Comparison of ENCODE assay signal across 8 mouse cellular contexts in the genomic region with DNA sequence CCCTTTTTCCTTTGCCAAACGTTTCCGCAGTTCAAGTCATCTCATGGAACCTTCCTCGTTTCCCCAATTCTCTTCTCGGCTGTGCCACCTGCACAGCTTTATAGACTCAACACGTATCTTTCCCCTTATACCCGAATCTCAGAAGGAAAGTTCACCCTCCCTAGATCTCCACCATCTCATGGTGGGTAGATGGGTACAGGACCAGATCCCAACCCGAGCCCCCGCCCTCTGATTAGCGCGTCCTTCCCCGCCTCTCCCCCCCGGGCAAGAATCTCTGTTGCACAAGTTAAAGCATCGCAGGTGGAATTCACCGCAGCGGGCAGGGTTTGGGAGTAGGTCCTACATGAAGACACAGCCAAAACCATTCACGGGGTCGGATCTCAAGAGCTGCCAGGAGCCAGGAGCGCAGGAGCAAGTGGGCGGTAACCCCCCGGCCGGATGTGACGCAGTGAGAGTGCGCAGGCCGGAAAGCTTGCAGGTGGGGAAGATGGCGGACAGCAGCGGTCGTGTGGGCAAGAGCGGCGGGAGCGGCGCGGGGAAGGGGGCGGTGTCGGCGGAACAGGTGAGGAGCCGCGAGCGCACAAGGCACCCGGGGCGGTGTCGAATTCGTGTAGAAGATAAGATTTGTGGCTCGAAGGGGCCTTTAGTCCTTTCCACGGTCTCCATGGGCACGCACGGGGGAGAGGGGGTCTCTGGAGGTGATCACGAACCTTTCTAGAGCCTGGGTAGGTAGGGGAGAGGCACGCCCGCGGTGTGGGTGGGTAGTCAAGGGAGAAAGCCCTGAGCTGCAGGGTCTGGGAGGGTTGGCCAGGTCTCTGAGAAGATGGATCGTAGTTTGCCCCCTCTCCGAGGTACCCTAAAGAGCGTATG. TPM values are rescaled to one million over a fixed set of nuclear protein-coding genes. Genes with fewer than 3 reads are reported as not detected.
DNase-seq lines count a peak whose midpoint lies in the region; ATAC-seq and TF ChIP-seq lines count a peak whose summit lies in the region.

A gene (minus strand): TSS at position 422 of the 870 bp plus-strand sequence.
A gene (plus strand): TSS at position 446 of the 870 bp plus-strand sequence.

- peak; percentile 85 for ATAC-seq in heart, embryonic 11.5 days (replicated peaks; ENCODE audit: insufficient number of reproducible peaks, low FRiP score, low TSS enrichment)
- peak; percentile 90 for ATAC-seq in kidney, embryonic 16.5 days (ENCODE audit: low FRiP score, low TSS enrichment)
- peak; percentile 94 for ATAC-seq in monocyte, adult 5-6 weeks (replicated peaks; ENCODE audit: insufficient number of reproducible peaks, low FRiP score, low TSS enrichment, poor library complexity, severe bottlenecking)

- peaks cover 50% of the 10 kb centered on the region for H3K36me3 ChIP-seq in erythroblast, embryonic 14.5 days (ENCODE audit: control insufficient read depth)
- peaks cover 11% of the 10 kb centered on the region; the same call in 1 of the 2 replicates for H3K36me3 ChIP-seq in heart, embryonic 11.5 days (ENCODE audit: control insufficient read depth, insufficient read depth, low read length)
- peaks cover 23% of the 10 kb centered on the region for H3K36me3 ChIP-seq in kidney, embryonic 16.5 days (ENCODE audit: insufficient read depth, low read length)
- peaks cover 15% of the 10 kb centered on the region; the same call in 1 of the 2 replicates for H3K36me3 ChIP-seq in liver, adult 2 months (ENCODE audit: control insufficient read depth, insufficient read depth, low read length)

- no peaks in the 10 kb centered on the region for H3K27me3 ChIP-seq in erythroblast, embryonic 14.5 days (ENCODE audit: control insufficient read depth)
- H3K27me3 ChIP-seq in heart, embryonic 11.5 days (ENCODE audit: control insufficient read depth, insufficient read depth, low read length) = no peaks in the 10 kb centered on the region
- H3K27me3 ChIP-seq in kidney, embryonic 16.5 days (ENCODE audit: insufficient read depth, low read length) = no peaks in the 10 kb centered on the region
- no peaks in the 10 kb centered on the region for H3K27me3 ChIP-seq in liver, adult 2 months (ENCODE audit: control insufficient read depth, insufficient read depth, low read length)

- peaks cover 27% of the 10 kb centered on the region; the same call in 1 of the 2 replicates for H3K79me2 ChIP-seq in liver, adult 2 months (ENCODE audit: control insufficient read depth, insufficient read depth, low read length)

- no peaks in the 10 kb centered on the region for H3K9me3 ChIP-seq in erythroblast, embryonic 14.5 days (ENCODE audit: control insufficient read depth, low read length)
- peaks cover 2% of the 10 kb centered on the region; the same call in 1 of the 2 replicates for H3K9me3 ChIP-seq in heart, embryonic 11.5 days (replicated peaks; ENCODE audit: control insufficient read depth, low read length)
- no peaks in the 10 kb centered on the region for H3K9me3 ChIP-seq in kidney, embryonic 16.5 days (ENCODE audit: low read length)

- peak within 1 kb of the TSS; percentile 72 for H3K27ac ChIP-seq in heart, embryonic 11.5 days (ENCODE audit: low read depth, low read length)
- H3K27ac ChIP-seq in kidney, embryonic 16.5 days (ENCODE audit: low read length) = peak within 1 kb of the TSS; percentile 65
- peak within 1 kb of the TSS; percentile 88 for H3K27ac ChIP-seq in liver, adult 2 months (replicated peaks; ENCODE audit: insufficient read depth, low read depth, low read length)

- under 1% methylated on average over 53 of the region's 53 CpGs for WGBS in heart, embryonic 11.5 days (ENCODE audit: insufficient replicate concordance)
- under 1% methylated on average over 50 of the region's 53 CpGs for WGBS in kidney, embryonic 16.5 days
- under 1% methylated on average over 53 of the region's 53 CpGs for WGBS in liver, adult 2 months

- H3K9ac ChIP-seq in heart, embryonic 11.5 days (ENCODE audit: low read depth, low read length) = peak within 1 kb of the TSS; percentile 92
- H3K9ac ChIP-seq in kidney, embryonic 16.5 days (replicated peaks; ENCODE audit: low read length) = peak within 1 kb of the TSS; percentile 81
- peak within 1 kb of the TSS; percentile 91 for H3K9ac ChIP-seq in liver, adult 2 months (ENCODE audit: low read depth, low read length)

- TF ChIP-seq CTCF in liver, adult 2 months (IDR thresholded peaks at IDR 0.05; ENCODE audit: low read depth, low read length) = no peak

- H3K4me1 ChIP-seq in erythroblast, embryonic 14.5 days (ENCODE audit: control insufficient read depth) = peaks cover 56% of the 10 kb centered on the region
- H3K4me1 ChIP-seq in heart, embryonic 11.5 days (ENCODE audit: control insufficient read depth, insufficient read depth, low read length) = no peaks in the 10 kb centered on the region
- peaks cover 21% of the 10 kb centered on the region for H3K4me1 ChIP-seq in kidney, embryonic 16.5 days (ENCODE audit: insufficient read depth, low read length)
- peaks cover 31% of the 10 kb centered on the region for H3K4me1 ChIP-seq in liver, adult 2 months (ENCODE audit: control insufficient read depth, insufficient read depth, low read length)

- DNase-seq in CD4-positive, CD25-positive, alpha-beta regulatory T cell, adult 2 months (ENCODE audit: low read depth, low spot score) = peak; percentile 95
- peak; percentile 76 for DNase-seq in brain, embryonic 18.5 days (ENCODE audit: low read depth, low spot score)
- peak; percentile 83 for DNase-seq in liver, adult 2 months (ENCODE audit: extremely low read depth, low read depth, low spot score)
- DNase-seq in spleen, postnatal 36 days (ENCODE audit: low spot score in 2 of 2) = peak; percentile 88 to 89

- peak; percentile 87 for TF ChIP-seq POLR2A in liver, adult 2 months (IDR thresholded peaks at IDR 0.05; ENCODE audit: extremely low read depth, insufficient read depth, low read length)

- peak within 1 kb of the TSS; percentile 93 for H3K4me2 ChIP-seq in heart, embryonic 11.5 days
- peak within 1 kb of the TSS; percentile 66 for H3K4me2 ChIP-seq in kidney, embryonic 16.5 days (replicated peaks; ENCODE audit: low read depth, low read length)

- H3K4me3 ChIP-seq in erythroblast, embryonic 14.5 days (replicated peaks) = peak within 1 kb of the TSS; percentile 96
- H3K4me3 ChIP-seq in heart, embryonic 11.5 days (ENCODE audit: low read depth, low read length) = peak within 1 kb of the TSS; percentile 96
- H3K4me3 ChIP-seq in kidney, embryonic 16.5 days (ENCODE audit: low read length) = peak within 1 kb of the TSS; percentile 90
- peak within 1 kb of the TSS; percentile 89 for H3K4me3 ChIP-seq in liver, adult 2 months (ENCODE audit: insufficient read depth, low read depth, low read length)

RNA-seq across cellular contexts. Expression of the first gene that starts in this region (rescaled TPM):
- polyA plus RNA-seq in erythroblast, embryonic 14.5 days (2012) = 0.98 TPM in 2 replicates
- 24.8 and 30.9 TPM in 2 replicates for polyA plus RNA-seq in heart, embryonic 11.5 days (2014; fragmentation: Nextera tagmentation; extraction: Ambion mirVana)
- 60.6 and 63.3 TPM in 2 replicates for polyA plus RNA-seq in kidney, embryonic 16.5 days (2015; fragmentation: Nextera tagmentation; extraction: Ambion mirVana)
- 128 and 132 TPM in 2 replicates for total RNA-seq in liver, adult 2 months (2014; rRNA removed)
- 120 and 139 TPM in 2 replicates for polyA plus RNA-seq in liver, adult 2 months (2012; rRNA removed)
- 35.1 to 41.2 TPM (median 36.1 TPM) in 3 replicates for total RNA-seq in monocyte, adult 5-6 weeks (2017)

RNA-seq across cellular contexts. Expression of the second gene that starts in this region (rescaled TPM):
- 1.4 and 2.0 TPM in 2 replicates for polyA plus RNA-seq in erythroblast, embryonic 14.5 days (2012)
- 49.5 and 51.3 TPM in 2 replicates for polyA plus RNA-seq in heart, embryonic 11.5 days (2014; fragmentation: Nextera tagmentation; extraction: Ambion mirVana)
- 99.2 and 103 TPM in 2 replicates for polyA plus RNA-seq in kidney, embryonic 16.5 days (2015; fragmentation: Nextera tagmentation; extraction: Ambion mirVana)
- total RNA-seq in liver, adult 2 months (2014; rRNA removed) = 21.6 and 26.6 TPM in 2 replicates
- polyA plus RNA-seq in liver, adult 2 months (2012; rRNA removed) = 13.1 and 15.2 TPM in 2 replicates
- 26.8 to 86.9 TPM (median 34.0 TPM) in 3 replicates for total RNA-seq in monocyte, adult 5-6 weeks (2017)

Comparison
In these comparisons a context has a peak if more than half of its experiments do, and no peak if none do; other contexts are left out.
1. Peak in every context shown above with its lines: DNase-seq, ATAC-seq, H3K4me3 ChIP-seq and H3K27ac ChIP-seq.
2. RNA of the first gene that starts in this region (polyA plus RNA-seq): 120 to 139 TPM in liver, adult 2 months, 60.6 to 63.3 TPM in kidney, embryonic 16.5 days and 24.8 to 30.9 TPM in heart, embryonic 11.5 days; 0.98 TPM in erythroblast, embryonic 14.5 days; every median in the first group is over 10 times any median in the second.